Mouse (Mus musculus) large intestine, adult 2 months (tissue): Measurements from ENCODE around the gene Adamts12. TPM values are rescaled to one million over a fixed set of nuclear protein-coding genes. Genes with fewer than 3 reads are reported as not detected.

Experiments used
- DNase-seq: peaks from one replicate; pipeline ENCODE4 v3.0.0-alpha.2; 2012; ENCODE audit warnings: low read depth, low spot score
- WGBS: fragments of 180-500 bp; shearing (Covaris S2); methylation state at CpG from one replicate; pipeline ENCODE4 v1.1.7; 2018; 5-methylcytosine and 5-hydroxymethylcytosine counted together
- polyA plus RNA-seq: library from polyadenylated mRNA; depleted of rRNA; stranded (reverse); fragments of >200 nt; gene quantifications from 2 replicates; pipeline ENCODE4 v1.2.3, GENCODE M21; 2012

Gene Adamts12
- polyA plus RNA-seq, 1 experiment = 0.37 TPM

DNA sequence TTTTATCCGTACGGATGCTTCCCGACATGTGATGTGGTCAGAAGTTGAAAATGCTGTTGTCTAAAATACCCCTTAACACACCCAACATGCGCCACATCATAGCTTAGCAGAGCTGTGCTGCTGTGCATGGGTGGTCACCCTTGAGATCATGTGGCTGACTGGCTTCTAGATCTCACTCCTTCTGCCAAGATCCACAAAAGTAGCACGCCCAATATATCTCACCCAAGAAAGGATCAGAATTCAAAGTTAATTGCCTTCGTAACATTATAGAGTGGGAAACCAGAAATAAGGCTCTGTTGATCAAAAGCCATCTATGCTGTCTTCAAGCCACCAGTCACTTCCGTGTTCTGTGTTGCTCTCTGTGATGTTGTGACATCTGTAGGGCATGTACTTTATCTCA is 3.3 kb downstream of the Adamts12 start:
- 73% methylated on average over 7 of the region's 7 CpGs for WGBS
- DNase-seq = no peak

- no peak for DNase-seq
- WGBS = 81% methylated on average over 3 of the region's 3 CpGs
These were observed 11.3 kb downstream of the Adamts12 start for GRCm38 (mm10) chr15:11075726-11076361.

DNA sequence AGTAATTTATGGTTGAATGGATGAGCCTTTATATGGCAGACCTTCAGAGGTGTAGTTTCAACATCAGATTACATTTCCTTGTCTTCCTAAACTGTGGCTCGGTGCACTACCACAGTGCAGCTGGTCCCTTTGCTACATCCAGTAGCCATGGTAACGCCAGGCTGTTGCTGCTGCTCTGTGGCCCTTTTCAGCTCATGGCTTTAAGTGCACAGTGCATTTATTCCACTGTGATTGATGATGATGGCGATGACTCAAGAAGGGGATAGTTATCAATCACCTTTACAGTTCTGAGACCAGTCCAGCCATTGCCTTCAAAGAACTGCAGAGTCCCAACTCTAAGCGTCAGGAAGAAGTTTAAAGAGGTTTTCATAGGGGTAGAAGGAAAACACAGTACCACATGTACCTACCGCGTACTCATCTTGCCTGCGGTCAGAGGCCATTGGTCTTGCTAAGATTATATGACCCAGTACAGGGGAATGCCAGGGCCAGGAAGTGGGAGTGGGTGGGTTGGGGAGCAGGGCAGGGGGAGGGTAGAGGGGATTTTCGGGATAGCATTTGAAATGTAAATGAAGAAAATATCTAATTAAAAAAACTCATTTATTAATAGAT is 18.5 kb downstream of the Adamts12 start:
- DNase-seq = no peak
- 79% methylated on average over 8 of the region's 8 CpGs for WGBS

- DNase-seq = no peak
- 94% methylated on average over 3 of the region's 3 CpGs for WGBS
These were observed 19.1 kb downstream of the Adamts12 start for GRCm38 (mm10) chr15:11083678-11084077.

DNA sequence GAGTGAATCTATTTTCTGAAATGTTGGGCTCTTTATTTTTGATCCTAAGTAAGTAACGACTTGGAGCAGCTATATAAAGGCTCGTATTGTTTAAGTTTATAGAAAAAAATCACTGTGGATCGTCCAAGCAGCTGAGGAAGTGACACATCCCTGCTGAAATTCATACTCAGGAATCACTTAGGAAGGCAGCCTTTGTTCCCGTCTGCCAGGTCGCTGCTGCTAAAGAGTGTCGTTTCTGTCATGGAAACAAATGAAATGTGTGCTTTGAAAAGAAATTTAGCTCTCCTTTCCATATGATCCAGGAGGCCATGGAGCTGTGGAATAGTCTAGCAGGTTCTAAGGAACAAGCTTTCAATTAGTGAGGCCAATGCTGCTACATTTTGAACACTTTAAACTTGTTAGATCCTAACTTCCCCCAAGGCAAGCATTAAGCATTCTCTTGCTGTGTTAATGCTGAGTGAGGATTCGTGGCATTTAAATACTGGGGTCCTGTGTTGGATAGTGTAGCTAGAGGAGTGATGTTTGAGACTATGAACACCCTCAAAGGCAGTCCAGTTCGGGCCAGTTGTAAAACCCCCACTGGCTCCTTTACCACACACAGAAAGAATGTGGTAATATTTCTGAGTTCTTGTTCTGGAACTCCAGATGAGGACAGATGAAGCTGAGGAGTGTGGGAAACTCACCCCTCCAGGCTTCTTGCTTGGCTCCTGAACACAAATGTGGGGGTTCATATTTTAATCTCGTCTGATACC is 19.8 kb downstream of the Adamts12 start:
- DNase-seq = no peak
- 34% methylated on average over 9 of the region's 9 CpGs for WGBS

- WGBS = 38% methylated on average over 1 of the region's 1 CpGs
- DNase-seq = no peak
These were observed 20.4 kb downstream of the Adamts12 start for GRCm38 (mm10) chr15:11084993-11085365.

- no peak for DNase-seq
- WGBS = 87% methylated on average over 3 of the region's 3 CpGs
These were observed 24.9 kb downstream of the Adamts12 start for GRCm38 (mm10) chr15:11089494-11089893.

DNA sequence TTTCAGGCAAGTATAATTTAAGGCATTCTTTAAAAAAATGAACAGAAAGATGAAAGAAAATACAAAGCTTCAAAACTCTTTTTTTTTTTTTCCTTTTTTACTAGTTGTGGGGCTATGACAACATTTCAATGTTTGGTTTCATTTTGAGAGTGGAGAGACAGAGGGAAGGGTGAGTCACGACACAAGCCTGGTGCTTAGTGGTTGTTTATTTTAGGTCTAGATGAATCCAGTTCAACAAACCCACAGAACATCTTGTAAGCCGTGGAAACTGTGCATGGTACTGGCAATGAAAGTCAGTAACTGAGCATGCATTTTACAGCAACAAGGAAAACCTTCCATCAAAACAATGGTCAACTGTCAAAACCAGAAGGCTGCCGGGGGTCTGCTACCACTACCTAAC is 31.0 kb downstream of the Adamts12 start:
- DNase-seq = no peak
- 32% methylated on average over 3 of the region's 3 CpGs for WGBS

GRCm38 (mm10) chr15:11097967-11098702 is 33.5 kb downstream of the Adamts12 start:
- 61% methylated on average over 4 of the region's 4 CpGs for WGBS
- DNase-seq = no peak

GRCm38 (mm10) chr15:11098940-11099339 is 34.4 kb downstream of the Adamts12 start:
- WGBS = 70% methylated on average over 7 of the region's 7 CpGs
- DNase-seq = no peak

DNA sequence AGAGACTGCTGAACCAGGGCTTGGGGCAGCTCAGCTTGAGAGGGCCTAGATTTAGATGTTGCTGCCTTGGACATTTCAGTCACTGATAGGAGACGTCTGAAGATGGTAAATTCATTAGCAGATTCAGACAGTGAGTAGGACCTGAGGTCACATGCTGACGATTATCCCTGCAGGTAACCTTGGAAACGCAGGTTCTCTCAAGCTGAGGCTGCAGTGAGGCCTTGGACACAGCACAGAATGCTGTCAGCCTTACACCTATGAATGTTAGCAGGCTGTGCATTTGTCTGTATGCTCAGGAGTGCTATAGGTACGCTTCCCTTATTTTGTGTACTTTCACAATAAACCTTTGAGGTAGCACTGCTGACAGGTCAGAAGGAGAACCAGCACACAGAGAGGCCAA is 36.3 kb downstream of the Adamts12 start:
- no peak for DNase-seq
- 67% methylated on average over 4 of the region's 4 CpGs for WGBS

- WGBS = 54% methylated on average over 2 of the region's 2 CpGs
- DNase-seq = no peak
These were observed 40.5 kb downstream of the Adamts12 start for GRCm38 (mm10) chr15:11105101-11105500.

DNA sequence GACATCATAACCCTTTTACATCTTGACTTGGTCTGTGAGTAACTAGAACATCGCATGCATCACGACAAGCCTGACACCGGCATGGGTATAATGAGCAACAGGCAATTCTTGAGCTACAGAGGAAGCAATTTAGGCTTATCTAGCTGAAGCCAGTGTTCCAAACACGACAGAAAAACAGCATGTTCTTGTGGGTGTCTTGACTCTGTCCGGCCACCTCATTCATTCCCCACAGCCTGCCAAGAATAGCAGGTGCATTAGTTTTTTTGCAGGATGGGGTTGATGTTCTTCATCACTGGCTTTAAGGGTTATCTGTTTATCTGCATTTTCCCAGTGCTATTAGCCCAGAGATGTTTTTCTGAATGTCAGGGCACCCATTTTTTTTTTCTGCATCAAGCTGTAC is 42.8 kb downstream of the Adamts12 start:
- WGBS = 71% methylated on average over 5 of the region's 5 CpGs

GRCm38 (mm10) chr15:11114631-11115197 is 50.1 kb downstream of the Adamts12 start:
- DNase-seq = no peak
- WGBS = 66% methylated on average over 8 of the region's 8 CpGs

More for the DNA sequence above, 42.8 kb downstream of the Adamts12 start:
- DNase-seq = no peak

DNA sequence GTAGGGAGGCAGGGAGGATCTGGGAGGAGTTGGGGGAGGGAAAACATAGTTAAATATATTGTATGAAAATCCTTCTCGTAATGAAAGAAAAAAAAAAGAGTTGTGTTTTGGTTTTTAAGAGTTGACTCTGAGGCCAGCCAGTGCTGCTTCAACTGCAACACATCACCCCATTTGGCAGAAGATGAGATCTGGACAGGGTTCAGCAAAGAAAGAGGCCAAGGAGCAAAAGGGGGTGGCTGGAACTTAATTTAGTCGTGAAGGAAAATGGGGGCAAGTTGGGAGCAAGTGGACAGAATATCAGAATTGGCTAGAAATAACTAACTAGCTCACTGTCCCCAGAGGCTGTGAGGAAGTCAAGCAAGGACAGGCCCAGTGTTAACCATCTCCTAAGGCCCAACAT is 51.7 kb downstream of the Adamts12 start:
- DNase-seq = no peak
- WGBS = 54% methylated on average over 2 of the region's 2 CpGs

GRCm38 (mm10) chr15:11116853-11117252 is 52.3 kb downstream of the Adamts12 start:
- DNase-seq = no peak
- 71% methylated on average over 3 of the region's 3 CpGs for WGBS

- no peak for DNase-seq
These were observed 53.8 kb downstream of the Adamts12 start for GRCm38 (mm10) chr15:11118371-11118770.

GRCm38 (mm10) chr15:11121721-11122120 is 57.1 kb downstream of the Adamts12 start:
- 70% methylated on average over 1 of the region's 1 CpGs for WGBS
- DNase-seq = no peak

DNA sequence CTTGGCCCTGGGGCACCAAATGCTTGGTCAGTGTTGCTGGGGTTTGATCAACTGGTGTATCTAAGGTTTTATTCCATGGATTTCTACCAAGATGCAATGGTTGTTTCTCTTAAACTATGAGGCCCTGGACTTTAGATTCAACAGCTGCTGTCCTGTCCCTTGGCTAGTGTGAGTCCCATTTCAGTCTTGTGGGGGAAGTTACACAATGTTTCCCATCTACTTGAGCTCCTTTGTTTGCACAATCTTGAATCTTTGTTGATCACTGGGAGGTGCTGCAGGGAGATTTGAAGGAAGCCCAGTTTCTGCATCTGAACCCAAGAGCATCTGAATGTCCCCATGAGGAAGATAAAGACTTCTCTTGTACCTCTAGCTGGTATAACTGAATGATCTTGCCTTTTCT is 60.8 kb downstream of the Adamts12 start:
- no peak for DNase-seq

DNA sequence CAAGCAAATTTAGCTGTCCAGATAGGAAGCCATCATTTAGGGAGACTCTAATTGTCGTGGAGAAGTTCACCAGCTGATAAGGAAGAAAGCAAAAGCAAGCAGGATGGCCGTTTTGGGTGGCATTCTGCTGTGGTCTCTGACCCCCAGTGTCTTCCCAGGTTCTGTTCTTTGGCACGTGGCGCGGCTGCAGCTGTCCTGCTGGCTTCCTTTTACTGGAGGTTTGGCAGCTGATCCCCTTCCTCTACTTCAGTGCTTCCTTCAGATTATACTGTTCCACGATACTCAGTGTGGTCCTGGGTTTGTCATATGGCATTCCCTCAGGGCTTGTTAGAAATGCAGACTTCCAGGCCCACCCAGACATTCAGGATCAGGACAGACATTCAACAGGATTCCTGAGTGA is 63.9 kb downstream of the Adamts12 start:
- 62% methylated on average over 6 of the region's 6 CpGs for WGBS
- no peak for DNase-seq
